Mouse (Mus musculus) small intestine, adult 2 months (tissue): Measurements from ENCODE around the gene Nbea. TPM values are rescaled to one million over a fixed set of nuclear protein-coding genes. Genes with fewer than 3 reads are reported as not detected.

Experiments used
- H3K27ac ChIP-seq: fragments of 200-500 bp; 2 replicates; pipeline ENCODE4 v1.5.1; 2012; ENCODE audit warnings: low read depth, low read length, control low read depth, inconsistent platforms; ENCODE audit not compliant: insufficient read depth
- H3K27me3 ChIP-seq: fragments of 200-500 bp; 2 replicates; pipeline ENCODE4 v1.6.1; 2012; ENCODE audit warnings: mild to moderate bottlenecking, moderate library complexity, low read length, inconsistent platforms; ENCODE audit not compliant: control insufficient read depth, insufficient read depth
- H3K36me3 ChIP-seq: fragments of 200-500 bp; 2 replicates; pipeline ENCODE4 v1.6.1; 2012; ENCODE audit warnings: mild to moderate bottlenecking, low read length, control low read depth, inconsistent platforms; ENCODE audit not compliant: control insufficient read depth, insufficient read depth
- H3K4me1 ChIP-seq: fragments of 200-500 bp; 2 replicates; pipeline ENCODE4 v1.6.1; 2012; ENCODE audit warnings: low read length, inconsistent platforms, mixed read lengths; ENCODE audit not compliant: control insufficient read depth, insufficient read depth, insufficient read length
- H3K4me3 ChIP-seq: fragments of 200-500 bp; 2 replicates; pipeline ENCODE4 v1.5.1; 2012; ENCODE audit warnings: low read depth, mild to moderate bottlenecking, control low read depth, inconsistent platforms, low read length, moderate library complexity
- CTCF ChIP-seq: fragments of 200-500 bp; IDR thresholded peaks from 2 replicates; pipeline ENCODE4 v1.5.1; 2012; ENCODE audit warnings: low read depth, mild to moderate bottlenecking, control low read depth, inconsistent platforms, low read length, moderate library complexity, mixed read lengths; ENCODE audit not compliant: insufficient replicate concordance, insufficient read length; ENCODE audit errors: extremely low read depth
- POLR2A ChIP-seq: fragments of 200-500 bp; IDR thresholded peaks from 2 replicates; pipeline ENCODE4 v1.6.1; 2012; ENCODE audit warnings: low read depth, mild to moderate bottlenecking, control low read depth, inconsistent platforms, low read length, moderate library complexity
- WGBS: fragments of 180-500 bp; shearing (Covaris S2); methylation state at CpG from one replicate; pipeline ENCODE4 v1.1.7; 2018; 5-methylcytosine and 5-hydroxymethylcytosine counted together
- polyA plus RNA-seq: library from polyadenylated mRNA; depleted of rRNA; stranded (reverse); fragments of >200 nt; gene quantifications from 2 replicates; pipeline ENCODE4 v1.2.3, GENCODE M21; 2012; rRNA removed

Nbea gene
- polyA plus RNA-seq, result 2.4 TPM in 2 replicates

GRCm38 (mm10) chr3:56183159-56184133, at the start of gene Nbea:
Gene Nbea (minus strand): TSS chr3:56183701.
- under 1% methylated on average over 121 of the region's 131 CpGs for WGBS
- TF ChIP-seq CTCF, result no peak
- TF ChIP-seq POLR2A, result no peak
- Histone ChIP-seq H3K36me3 (no peaks in the 10 kb centered on the region), H3K4me1 (peaks cover 5% of the 10 kb centered on the region; the same call in 1 of the 2 replicates), H3K4me3 (peak within 1 kb of the TSS; percentile 97), H3K27me3 (peaks cover 5% of the 10 kb centered on the region), H3K27ac (no peak within 1 kb of the TSS)

- Histone ChIP-seq H3K36me3 (no peaks in the 10 kb centered on the region), H3K27me3 (no peaks in the 10 kb centered on the region), H3K4me1 (no peaks in the 10 kb centered on the region), H3K4me3 (no peak overlapping the region), H3K27ac (no peak overlapping the region)
- 55% methylated on average over 1 of the region's 1 CpGs for WGBS
- no peak for TF ChIP-seq CTCF
- no peak for TF ChIP-seq POLR2A
Observed at GRCm38 (mm10) chr3:56229283-56229682, 45.8 kb upstream of the Nbea start.

- WGBS, result 30% methylated on average over 2 of the region's 2 CpGs
- H3K27ac ChIP-seq, result no peak overlapping the region
- H3K36me3 ChIP-seq, result no peaks in the 10 kb centered on the region
- H3K4me3 ChIP-seq, result no peak overlapping the region
- H3K27me3 ChIP-seq, result no peaks in the 10 kb centered on the region
- H3K4me1 ChIP-seq, result no peaks in the 10 kb centered on the region
- TF ChIP-seq POLR2A (no peak), CTCF (no peak)
Observed at GRCm38 (mm10) chr3:56215989-56216388, 32.5 kb upstream of the Nbea start.

GRCm38 (mm10) chr3:56203968-56204367, 20.5 kb upstream of the Nbea start:
- WGBS, result 80% methylated on average over 6 of the region's 6 CpGs
- Histone ChIP-seq H3K27ac (no peak overlapping the region), H3K36me3 (no peaks in the 10 kb centered on the region), H3K27me3 (no peaks in the 10 kb centered on the region), H3K4me1 (no peaks in the 10 kb centered on the region), H3K4me3 (no peak overlapping the region)
- TF ChIP-seq CTCF (no peak), POLR2A (no peak)

- Histone ChIP-seq H3K27ac (no peak overlapping the region), H3K36me3 (no peaks in the 10 kb centered on the region), H3K4me1 (peaks cover 5% of the 10 kb centered on the region; the same call in 1 of the 2 replicates), H3K4me3 (no peak overlapping the region), H3K27me3 (no peaks in the 10 kb centered on the region; the same call in 1 of the 2 replicates)
- 39% methylated on average over 1 of the region's 1 CpGs for WGBS
- TF ChIP-seq CTCF, result no peak
- TF ChIP-seq POLR2A, result no peak
Observed at GRCm38 (mm10) chr3:56188238-56188637, 4.7 kb upstream of the Nbea start.

- TF ChIP-seq CTCF (no peak), POLR2A (no peak)
- WGBS, result 33% methylated on average over 6 of the region's 6 CpGs
- Histone ChIP-seq H3K27ac (no peak overlapping the region), H3K4me3 (no peak overlapping the region), H3K27me3 (peaks cover 5% of the 10 kb centered on the region), H3K36me3 (no peaks in the 10 kb centered on the region), H3K4me1 (peaks cover 5% of the 10 kb centered on the region; the same call in 1 of the 2 replicates)
Observed at GRCm38 (mm10) chr3:56187131-56187779, 3.8 kb upstream of the Nbea start.

GRCm38 (mm10) chr3:56182371-56183158, 936 bp downstream of the Nbea start:
- Histone ChIP-seq H3K4me1 (peaks cover 5% of the 10 kb centered on the region; the same call in 1 of the 2 replicates), H3K27ac (no peak overlapping the region), H3K36me3 (no peaks in the 10 kb centered on the region), H3K4me3 (peak overlapping the region; percentile 97), H3K27me3 (peaks cover 5% of the 10 kb centered on the region)
- WGBS, result 2% methylated on average over 60 of the region's 61 CpGs
- TF ChIP-seq POLR2A (no peak), CTCF (no peak)
